9 mouse cellular contexts compared by ENCODE assay signal in genomic region chr19:57364942-57365673, GRCm38 (mm10). TPM values are rescaled to one million over a fixed set of nuclear protein-coding genes. Genes with fewer than 3 reads are reported as not detected.
DNase-seq lines count a peak whose midpoint lies in the region; ATAC-seq and TF ChIP-seq lines count a peak whose summit lies in the region.
"Had no signal": no experiment of that assay in that cellular context is flagged by ENCODE, and none has a peak within 500 bp of the region (broad histone marks: within the 10 kb centered on the region; RNA-seq: fewer than 3 reads in every experiment).

No protein-coding gene starts in this region.

- no peak overlapping the region for H3K4me2 ChIP-seq in midbrain, embryonic 13.5 days (replicated peaks)
- no peak overlapping the region for H3K4me2 ChIP-seq in midbrain, embryonic 11.5 days
- H3K4me2 ChIP-seq in lung, postnatal 0 days (replicated peaks; ENCODE audit: low read depth, low read length) = peak overlapping the region; percentile 22

- no peak for TF ChIP-seq EP300 in lung, postnatal 0 days (IDR thresholded peaks at IDR 0.05)

- H3K9me3 ChIP-seq in midbrain, embryonic 13.5 days = no peaks in the 10 kb centered on the region
- no peaks in the 10 kb centered on the region for H3K9me3 ChIP-seq in midbrain, embryonic 11.5 days (ENCODE audit: control insufficient read depth, low read length)
- no peaks in the 10 kb centered on the region for H3K9me3 ChIP-seq in lung, postnatal 0 days (ENCODE audit: low read length)

- 58% methylated on average over 11 of the region's 11 CpGs for WGBS in midbrain, embryonic 13.5 days
- 49% methylated on average over 10 of the region's 11 CpGs for WGBS in midbrain, embryonic 11.5 days
- WGBS in lung, postnatal 0 days = 11% methylated on average over 10 of the region's 11 CpGs

- no peak overlapping the region for H3K9ac ChIP-seq in midbrain, embryonic 13.5 days (replicated peaks)
- no peak overlapping the region for H3K9ac ChIP-seq in midbrain, embryonic 11.5 days (ENCODE audit: low read length)
- no peak overlapping the region for H3K9ac ChIP-seq in lung, postnatal 0 days (replicated peaks; ENCODE audit: low read depth)

- peaks cover 67% of the 10 kb centered on the region for H3K4me1 ChIP-seq in midbrain, embryonic 13.5 days (replicated peaks)
- H3K4me1 ChIP-seq in midbrain, embryonic 11.5 days (ENCODE audit: control insufficient read depth, insufficient read depth, low read length) = peaks cover 39% of the 10 kb centered on the region
- H3K4me1 ChIP-seq in lung, postnatal 0 days (ENCODE audit: insufficient read depth, low read depth, low read length) = peaks cover 33% of the 10 kb centered on the region; the same call in 1 of the 2 replicates

- TF ChIP-seq CTCF in gastrocnemius, adult 2 months (IDR thresholded peaks at IDR 0.05) = no peak
- TF ChIP-seq CTCF in lung, postnatal 0 days (IDR thresholded peaks at IDR 0.05) = no peak

- H3K27ac ChIP-seq in midbrain, embryonic 13.5 days = peak overlapping the region; percentile 1; the same call in 1 of the 2 replicates
- H3K27ac ChIP-seq in midbrain, embryonic 11.5 days (ENCODE audit: low read depth, low read length) = no peak overlapping the region
- H3K27ac ChIP-seq in gastrocnemius, adult 2 months = peak overlapping the region; percentile 98
- H3K27ac ChIP-seq in lung, postnatal 0 days (ENCODE audit: low read length) = peak overlapping the region; percentile 77

- H3K4me3 ChIP-seq in midbrain, embryonic 13.5 days (replicated peaks) = no peak overlapping the region
- H3K4me3 ChIP-seq in midbrain, embryonic 11.5 days (ENCODE audit: low read depth, low read length) = no peak overlapping the region
- peak overlapping the region; percentile 46 for H3K4me3 ChIP-seq in gastrocnemius, adult 2 months
- no peak overlapping the region; the same call in 1 of the 2 replicates for H3K4me3 ChIP-seq in lung, postnatal 0 days (ENCODE audit: low read depth, low read length)
- H3K4me3 ChIP-seq: myocyte had no signal

- intact Hi-C loops in gastrocnemius, adult 2 months (cut with DNase I) = loop anchor here (10.0 kb wide), 1 partner anchor 550 kb away; no protein-coding TSS in a partner anchor

- peaks cover 15% of the 10 kb centered on the region for H3K36me3 ChIP-seq in midbrain, embryonic 13.5 days
- peaks cover 5% of the 10 kb centered on the region; the same call in 1 of the 2 replicates for H3K36me3 ChIP-seq in midbrain, embryonic 11.5 days (ENCODE audit: control insufficient read depth, insufficient read depth, low read length)
- peaks cover 5% of the 10 kb centered on the region; the same call in 1 of the 2 replicates for H3K36me3 ChIP-seq in lung, postnatal 0 days (ENCODE audit: insufficient read depth, low read length)

- no peak for ATAC-seq in midbrain, embryonic 13.5 days
- ATAC-seq in midbrain, embryonic 11.5 days (ENCODE audit: low FRiP score) = no peak
- ATAC-seq in lung, postnatal 0 days = no peak; the same call in 1 of the 2 replicates
- no peak for ATAC-seq in erythroid progenitor cell, adult 5-6 weeks (replicated peaks; ENCODE audit: low FRiP score, poor library complexity, severe bottlenecking)

- DNase-seq in midbrain, embryonic 11.5 days (ENCODE audit: low spot score, missing footprints) = no peak
- peak; percentile 83 for DNase-seq in gastrocnemius, adult 2 months
- DNase-seq in kidney, adult 11 months = peak; percentile 81
- peak; percentile 72 for DNase-seq in lung, postnatal 0 days (ENCODE audit: low spot score)
- no peak for DNase-seq in spleen, postnatal 14 days (ENCODE audit: low spot score in 2 of 2)
- no peak for DNase-seq in left cerebral cortex, adult 11 months (ENCODE audit: low spot score)

- H3K27me3 ChIP-seq in midbrain, embryonic 13.5 days = no peaks in the 10 kb centered on the region
- H3K27me3 ChIP-seq in midbrain, embryonic 11.5 days (ENCODE audit: control insufficient read depth, insufficient read depth, low read length) = no peaks in the 10 kb centered on the region
- H3K27me3 ChIP-seq in lung, postnatal 0 days (replicated peaks; ENCODE audit: insufficient read depth, low read length) = no peaks in the 10 kb centered on the region

RNA-seq across cellular contexts. Expression of gene Fam160b1, which starts 4.6 kb away (rescaled TPM):
- polyA plus RNA-seq in midbrain, embryonic 13.5 days (2015; fragmentation: Nextera tagmentation; extraction: Ambion mirVana) = 14.2 TPM in 2 replicates
- polyA plus RNA-seq in midbrain, embryonic 11.5 days (2014; fragmentation: Nextera tagmentation; extraction: Ambion mirVana) = 14.1 and 16.5 TPM in 2 replicates
- 10 to 100 TPM; 12.0 to 17.4 TPM for total RNA-seq in gastrocnemius, adult 2 months (2021)
- polyA plus RNA-seq in lung, postnatal 0 days (2015; fragmentation: Nextera tagmentation; extraction: Ambion mirVana) = 14.7 and 14.9 TPM in 2 replicates
- 19.5 and 20.1 TPM in 2 replicates for total RNA-seq in erythroid progenitor cell, adult 5-6 weeks (2015; ENCODE audit: low replicate concordance)
- total RNA-seq in erythroid progenitor cell, adult 5-6 weeks (2017; ENCODE audit: low replicate concordance) = 8.5 and 15.5 TPM in 2 replicates

RNA-seq across cellular contexts. Expression of gene Ablim1, which starts 50.4 kb away (rescaled TPM):
- 31.3 and 34.4 TPM in 2 replicates for polyA plus RNA-seq in midbrain, embryonic 13.5 days (2015; fragmentation: Nextera tagmentation; extraction: Ambion mirVana)
- 18.3 and 21.7 TPM in 2 replicates for polyA plus RNA-seq in midbrain, embryonic 11.5 days (2014; fragmentation: Nextera tagmentation; extraction: Ambion mirVana)
- 10 to 100 TPM; 38.5 to 56.1 TPM for total RNA-seq in gastrocnemius, adult 2 months (2021)
- 50.1 and 50.7 TPM in 2 replicates for polyA plus RNA-seq in lung, postnatal 0 days (2015; fragmentation: Nextera tagmentation; extraction: Ambion mirVana)
- 12.6 and 18.4 TPM in 2 replicates for total RNA-seq in erythroid progenitor cell, adult 5-6 weeks (2015; ENCODE audit: low replicate concordance)
- total RNA-seq in erythroid progenitor cell, adult 5-6 weeks (2017; ENCODE audit: low replicate concordance) = 7.6 and 10.0 TPM in 2 replicates

Comparison
In these comparisons a context has a peak if more than half of its experiments do, and no peak if none do; other contexts are left out.
1. DNase-seq: peak in gastrocnemius, adult 2 months (single experiment), kidney, adult 11 months (single experiment) and lung, postnatal 0 days (single experiment); none in midbrain, embryonic 11.5 days (single experiment), spleen, postnatal 14 days (0 of 2) and left cerebral cortex, adult 11 months (single experiment).